Mouse (Mus musculus): ENCODE results near the gene Hist2h3c1. TPM values are rescaled to one million over a fixed set of nuclear protein-coding genes. Genes with fewer than 3 reads are reported as not detected.

The Hist2h3c1 gene
- polyA plus RNA-seq, 1 experiment: not detected

DNA sequence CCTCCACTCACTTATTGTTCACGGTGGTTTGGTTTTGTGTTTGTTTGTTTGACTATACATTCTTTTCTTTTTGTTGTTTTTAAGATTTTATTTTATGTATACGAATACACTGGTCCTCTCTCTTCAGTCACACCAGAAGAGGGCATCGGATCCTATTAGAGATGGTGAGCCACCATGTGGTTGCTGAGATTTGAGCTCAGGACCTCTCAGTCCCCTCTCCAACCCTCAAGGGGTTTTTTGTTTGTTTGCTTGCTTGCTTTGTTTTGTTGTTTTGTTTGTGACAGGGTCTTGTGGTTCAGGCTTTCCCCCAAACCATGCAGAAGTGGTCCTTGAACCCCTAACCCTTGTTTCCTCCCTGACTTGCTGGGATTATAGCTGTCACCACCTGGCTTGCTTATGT, 15.1 kb downstream of the Hist2h3c1 start:
- WGBS: 56% methylated on average over 3 of the region's 3 CpGs
- DNase-seq (ENCODE audit: low read depth in 1 of 2, low spot score in 2 of 2): no peak
- Histone ChIP-seq H3K36me3 (ENCODE audit: control insufficient read depth, insufficient read depth, low read length) (no peaks in the 10 kb centered on the region), H3K27me3 (ENCODE audit: control insufficient read depth, insufficient read depth, low read length) (no peaks in the 10 kb centered on the region), H3K4me1 (ENCODE audit: control insufficient read depth, insufficient read depth, insufficient read length) (peaks cover 4% of the 10 kb centered on the region; the same call in 1 of the 2 replicates), H3K4me3 (ENCODE audit: extremely low read depth, insufficient read depth, insufficient read length) (0 out of 2 replicates have a peak overlapping the region, but pooled peaks have one; percentile 76), H3K27ac (ENCODE audit: insufficient read depth, low read length) (peak overlapping the region; percentile 96)
- TF ChIP-seq CTCF (IDR thresholded peaks at IDR 0.05; ENCODE audit: extremely low read depth, insufficient read depth, insufficient read length, insufficient replicate concordance) (no peak), POLR2A (IDR thresholded peaks at IDR 0.05; ENCODE audit: low read depth, low read length) (no peak)

DNA sequence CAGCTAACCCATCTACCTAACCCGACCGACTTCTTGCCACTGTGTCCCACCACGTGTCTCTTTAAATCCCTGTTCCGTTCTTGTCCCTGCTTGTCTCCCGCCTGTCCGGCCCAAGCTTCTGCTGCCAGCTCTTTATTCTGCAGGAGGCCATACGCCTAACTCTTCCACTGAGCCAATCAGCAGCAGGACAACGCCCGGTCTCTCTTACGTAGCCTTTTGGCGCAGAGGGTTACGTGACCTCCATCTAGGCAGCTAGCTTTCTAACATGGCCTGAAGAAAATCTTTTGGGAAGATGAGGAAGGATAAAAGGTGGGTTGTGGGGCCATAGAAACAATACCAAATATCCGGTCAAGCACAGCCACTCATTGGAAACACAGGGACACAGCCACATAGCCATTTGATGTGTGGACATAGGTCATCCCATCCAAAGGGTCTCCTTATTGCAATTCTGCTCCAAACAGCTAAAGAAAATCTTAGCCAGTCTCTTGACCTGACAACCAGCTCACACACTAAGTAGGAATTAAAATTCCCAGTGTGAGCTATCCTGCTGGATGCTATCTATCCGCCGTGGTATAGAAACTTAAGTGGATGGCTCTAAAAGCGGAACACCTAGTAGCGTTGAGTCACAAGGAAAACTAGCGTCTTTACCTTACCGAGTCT, 15.9 kb downstream of the Hist2h3c1 start:
- no peak for TF ChIP-seq CTCF (IDR thresholded peaks at IDR 0.05; ENCODE audit: extremely low read depth, insufficient read depth, insufficient read length, insufficient replicate concordance)
- peak; percentile 11; the same call in 1 of the 2 replicates for TF ChIP-seq POLR2A (IDR thresholded peaks at IDR 0.05; ENCODE audit: low read depth, low read length)
- Histone ChIP-seq H3K27ac (ENCODE audit: insufficient read depth, low read length) (peak overlapping the region; percentile 96), H3K36me3 (ENCODE audit: control insufficient read depth, insufficient read depth, low read length) (no peaks in the 10 kb centered on the region), H3K4me3 (ENCODE audit: extremely low read depth, insufficient read depth, insufficient read length) (peak overlapping the region; percentile 76), H3K27me3 (ENCODE audit: control insufficient read depth, insufficient read depth, low read length) (no peaks in the 10 kb centered on the region), H3K4me1 (ENCODE audit: control insufficient read depth, insufficient read depth, insufficient read length) (peaks cover 4% of the 10 kb centered on the region; the same call in 1 of the 2 replicates)
- WGBS: under 1% methylated on average over 19 of the region's 19 CpGs
- DNase-seq (ENCODE audit: low read depth in 1 of 2, low spot score in 2 of 2): peak; percentile 68 to 71

DNA sequence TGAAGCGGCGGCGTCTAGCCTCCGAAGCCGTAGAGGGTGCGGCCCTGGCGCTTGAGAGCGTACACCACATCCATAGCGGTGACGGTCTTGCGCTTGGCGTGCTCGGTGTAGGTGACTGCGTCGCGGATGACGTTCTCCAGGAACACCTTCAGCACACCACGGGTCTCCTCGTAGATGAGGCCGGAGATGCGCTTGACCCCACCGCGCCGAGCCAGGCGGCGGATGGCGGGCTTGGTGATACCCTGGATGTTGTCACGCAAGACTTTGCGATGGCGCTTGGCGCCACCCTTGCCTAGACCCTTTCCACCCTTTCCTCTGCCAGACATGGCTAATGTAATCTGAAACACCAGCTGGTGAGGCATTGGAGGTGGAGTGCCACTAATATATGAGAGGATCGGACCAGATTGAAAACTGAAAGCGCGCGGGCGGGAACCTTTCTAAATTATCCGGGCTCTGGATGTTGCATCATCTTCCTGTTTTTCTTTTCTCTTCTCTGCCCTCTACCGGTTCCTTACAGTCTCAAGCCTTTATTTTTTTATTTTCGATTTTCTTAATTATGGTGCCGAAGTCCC, 16.6 kb downstream of the Hist2h3c1 start, which contains the start of gene Hist2h4:
TSS of gene Hist2h4 (minus strand) at position 333 of the 572 bp plus-strand sequence.
- no peaks in the 10 kb centered on the region for H3K27me3 ChIP-seq (ENCODE audit: control insufficient read depth, insufficient read depth, low read length)
- DNase-seq (ENCODE audit: low read depth in 1 of 2, low spot score in 2 of 2): peak; percentile 89 to 92
- TF ChIP-seq POLR2A (IDR thresholded peaks at IDR 0.05; ENCODE audit: low read depth, low read length): peak; percentile 100
- no peak for TF ChIP-seq CTCF (IDR thresholded peaks at IDR 0.05; ENCODE audit: extremely low read depth, insufficient read depth, insufficient read length, insufficient replicate concordance)
- peak within 1 kb of the TSS; percentile 76 for H3K4me3 ChIP-seq (ENCODE audit: extremely low read depth, insufficient read depth, insufficient read length)
- WGBS: 1% methylated on average over 40 of the region's 40 CpGs
- H3K27ac ChIP-seq (ENCODE audit: insufficient read depth, low read length): peak within 1 kb of the TSS; percentile 100
- H3K4me1 ChIP-seq (ENCODE audit: control insufficient read depth, insufficient read depth, insufficient read length): peaks cover 6% of the 10 kb centered on the region; the same call in 1 of the 2 replicates
- no peaks in the 10 kb centered on the region for H3K36me3 ChIP-seq (ENCODE audit: control insufficient read depth, insufficient read depth, low read length)

DNA sequence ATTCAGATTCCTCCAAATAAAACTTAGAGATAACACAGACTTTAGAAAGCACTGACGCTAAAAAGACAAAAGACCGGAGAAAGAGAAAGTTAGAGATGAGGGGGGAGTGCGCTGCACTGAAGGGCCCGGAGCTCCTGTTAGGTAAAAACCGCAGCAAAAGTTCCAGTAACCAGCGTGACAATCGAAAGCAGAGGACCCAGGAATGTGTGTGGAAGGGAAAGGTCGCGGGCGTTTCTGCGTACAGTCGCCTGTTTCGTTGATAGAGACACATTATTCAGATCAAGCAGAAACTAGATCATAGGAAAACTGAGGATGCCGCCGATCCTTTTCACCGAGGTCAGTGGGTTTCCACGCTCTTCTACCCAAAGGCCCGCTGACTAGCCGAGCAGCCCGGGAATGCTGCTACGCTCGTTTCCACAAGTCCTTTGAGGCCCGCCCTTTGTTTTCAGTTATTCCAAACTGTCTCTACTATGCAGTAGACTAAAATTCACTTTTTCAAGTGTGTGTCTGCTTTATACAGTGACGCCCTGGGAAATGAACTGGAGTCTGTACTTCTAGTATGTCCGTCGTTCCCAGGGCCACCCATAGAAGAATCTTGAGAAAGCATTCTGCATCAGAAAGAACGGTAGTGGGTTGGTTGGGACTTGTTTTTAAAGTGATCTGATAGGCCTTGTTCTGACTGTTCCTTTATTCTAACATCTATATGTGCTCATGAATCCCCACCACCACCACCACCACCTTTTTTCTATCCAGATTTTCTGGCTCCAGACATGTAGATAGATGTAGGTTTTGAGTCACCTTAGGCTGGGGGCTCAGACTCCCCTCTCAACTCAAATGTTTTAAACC, 17.3 kb downstream of the Hist2h3c1 start:
- H3K4me3 ChIP-seq (ENCODE audit: extremely low read depth, insufficient read depth, insufficient read length): peak overlapping the region; percentile 76
- WGBS: 1% methylated on average over 27 of the region's 27 CpGs
- H3K36me3 ChIP-seq (ENCODE audit: control insufficient read depth, insufficient read depth, low read length): no peaks in the 10 kb centered on the region
- H3K27me3 ChIP-seq (ENCODE audit: control insufficient read depth, insufficient read depth, low read length): no peaks in the 10 kb centered on the region
- peaks cover 7% of the 10 kb centered on the region; the same call in 1 of the 2 replicates for H3K4me1 ChIP-seq (ENCODE audit: control insufficient read depth, insufficient read depth, insufficient read length)
- H3K27ac ChIP-seq (ENCODE audit: insufficient read depth, low read length): peak overlapping the region; percentile 100
- DNase-seq (ENCODE audit: low read depth in 1 of 2, low spot score in 2 of 2): peak in 1 of 2 experiments; percentile 44
- TF ChIP-seq POLR2A (IDR thresholded peaks at IDR 0.05; ENCODE audit: low read depth, low read length) (no peak), CTCF (IDR thresholded peaks at IDR 0.05; ENCODE audit: extremely low read depth, insufficient read depth, insufficient read length, insufficient replicate concordance) (no peak)

DNA sequence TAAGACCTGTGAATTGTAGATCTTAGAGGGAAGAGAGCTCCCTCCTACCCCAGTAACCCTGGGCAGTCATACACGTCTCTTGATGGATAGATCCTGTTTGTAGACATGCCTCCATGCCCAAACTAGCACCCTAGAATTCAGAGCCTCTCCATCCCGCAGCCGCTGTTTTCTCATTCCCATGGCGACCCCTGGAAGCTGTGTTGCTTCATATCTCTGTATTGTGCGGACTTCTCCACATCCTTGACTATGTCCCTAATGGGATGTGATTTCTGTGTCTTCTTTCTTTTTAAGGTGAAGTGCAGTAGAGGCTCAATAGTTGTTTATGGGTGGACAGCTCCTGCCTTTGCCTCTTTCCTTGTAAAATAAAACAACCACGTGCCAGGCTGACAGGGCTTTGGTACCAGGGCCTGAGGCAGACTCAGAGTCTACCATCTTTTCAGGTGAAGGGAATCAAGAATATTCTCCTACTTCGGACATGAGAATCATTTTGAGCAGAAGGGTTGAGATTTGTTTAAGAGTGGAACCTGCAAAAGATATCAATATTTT, 18.0 kb downstream of the Hist2h3c1 start:
- Histone ChIP-seq H3K4me3 (ENCODE audit: extremely low read depth, insufficient read depth, insufficient read length) (no peak overlapping the region), H3K4me1 (ENCODE audit: control insufficient read depth, insufficient read depth, insufficient read length) (peaks cover 7% of the 10 kb centered on the region; the same call in 1 of the 2 replicates), H3K36me3 (ENCODE audit: control insufficient read depth, insufficient read depth, low read length) (no peaks in the 10 kb centered on the region), H3K27ac (ENCODE audit: insufficient read depth, low read length) (peak overlapping the region; percentile 100), H3K27me3 (ENCODE audit: control insufficient read depth, insufficient read depth, low read length) (no peaks in the 10 kb centered on the region)
- TF ChIP-seq CTCF (IDR thresholded peaks at IDR 0.05; ENCODE audit: extremely low read depth, insufficient read depth, insufficient read length, insufficient replicate concordance) (no peak), POLR2A (IDR thresholded peaks at IDR 0.05; ENCODE audit: low read depth, low read length) (no peak)
- no peak for DNase-seq (ENCODE audit: low read depth in 1 of 2, low spot score in 2 of 2)
- WGBS: 66% methylated on average over 7 of the region's 7 CpGs

DNA sequence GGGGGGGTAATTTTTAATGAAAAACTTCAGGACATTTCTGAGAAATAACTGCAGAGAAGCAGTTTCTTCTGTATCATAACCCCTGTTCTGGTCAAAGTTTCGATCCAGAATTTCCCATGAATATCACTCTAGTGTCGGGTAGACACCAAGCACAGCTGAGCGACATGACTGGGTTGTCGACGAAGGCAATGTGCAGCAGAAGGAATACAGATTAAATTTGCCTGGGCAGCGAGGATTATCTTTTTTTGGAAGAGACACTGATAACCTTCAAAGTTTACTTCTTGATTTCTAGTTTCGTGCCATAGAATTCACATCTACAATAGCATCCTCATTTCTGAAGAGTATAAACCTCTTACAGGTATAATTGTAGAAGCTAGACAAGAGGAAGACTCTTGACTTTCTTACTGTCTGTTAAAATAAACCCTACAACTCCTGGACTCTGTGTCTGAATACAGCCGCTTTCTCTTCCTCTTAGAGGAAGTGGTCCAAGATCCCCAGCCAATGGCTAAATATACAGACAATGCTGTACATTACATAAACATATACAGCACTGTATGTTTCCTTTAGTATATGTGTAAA, 19.7 kb downstream of the Hist2h3c1 start:
- DNase-seq (ENCODE audit: low read depth in 1 of 2, low spot score in 2 of 2): no peak
- 70% methylated on average over 8 of the region's 8 CpGs for WGBS
- Histone ChIP-seq H3K36me3 (ENCODE audit: control insufficient read depth, insufficient read depth, low read length) (no peaks in the 10 kb centered on the region), H3K4me1 (ENCODE audit: control insufficient read depth, insufficient read depth, insufficient read length) (peaks cover 7% of the 10 kb centered on the region; the same call in 1 of the 2 replicates), H3K27ac (ENCODE audit: insufficient read depth, low read length) (no peak overlapping the region), H3K4me3 (ENCODE audit: extremely low read depth, insufficient read depth, insufficient read length) (no peak overlapping the region), H3K27me3 (ENCODE audit: control insufficient read depth, insufficient read depth, low read length) (no peaks in the 10 kb centered on the region)
- TF ChIP-seq POLR2A (IDR thresholded peaks at IDR 0.05; ENCODE audit: low read depth, low read length) (no peak), CTCF (IDR thresholded peaks at IDR 0.05; ENCODE audit: extremely low read depth, insufficient read depth, insufficient read length, insufficient replicate concordance) (no peak)

Measured in spleen, adult 2 months (tissue).